Mouse (Mus musculus): ENCODE data around the gene Chmp5. TPM values are rescaled to one million over a fixed set of nuclear protein-coding genes. Genes with fewer than 3 reads are reported as not detected.

The Chmp5 gene
- polyA plus RNA-seq, 1 experiment from 2014 or later: 127 TPM

Other genes with a start within 250 kb of the Chmp5 start
- 10.8 to 17.2 TPM (median 13.9 TPM) in 3 replicates for gene Aptx, start 245.2 kb upstream of the Chmp5 start, polyA plus RNA-seq (2018)
- gene Dnaja1, start 226.3 kb upstream of the Chmp5 start, polyA plus RNA-seq (2018): 166 to 355 TPM (median 180 TPM) in 3 replicates
- gene Smu1, start 190.5 kb upstream of the Chmp5 start, polyA plus RNA-seq (2018): 43.2 to 57.4 TPM (median 46.9 TPM) in 3 replicates
- 54.5 to 89.1 TPM (median 55.9 TPM) in 3 replicates for gene B4galt1, start 94.4 kb upstream of the Chmp5 start, polyA plus RNA-seq (2018)
- not detected in 3 replicates for gene Spink4, start 28.4 kb upstream of the Chmp5 start, polyA plus RNA-seq (2018)
- gene Bag1, start 113 bp upstream of the Chmp5 start, polyA plus RNA-seq (2018): 163 to 229 TPM (median 217 TPM) in 3 replicates
- 29.4 to 34.2 TPM (median 32.2 TPM) in 3 replicates for gene Nfx1, start 22.5 kb downstream of the Chmp5 start, polyA plus RNA-seq (2018)
- not detected in 3 replicates for gene Aqp7, start 99.7 kb downstream of the Chmp5 start, polyA plus RNA-seq (2018)
- not detected in 3 replicates for gene Aqp3, start 149.8 kb downstream of the Chmp5 start, polyA plus RNA-seq (2018)
- 10.8 to 26.0 TPM (median 11.8 TPM) in 3 replicates for gene Nol6, start 176.0 kb downstream of the Chmp5 start, polyA plus RNA-seq (2018)
- 40.3 to 90.8 TPM (median 50.7 TPM) in 3 replicates for gene Ube2r2, start 187.3 kb downstream of the Chmp5 start, polyA plus RNA-seq (2018)

Measured in macrophage (primary cell).